Mouse (Mus musculus) lung, embryonic 15.5 days (tissue): Measurements from ENCODE around the gene Tm2d3. TPM values are rescaled to one million over a fixed set of nuclear protein-coding genes. Genes with fewer than 3 reads are reported as not detected.

ENCODE experiments used
- polyA plus RNA-seq: library from polyadenylated mRNA; unstranded; fragments of >200 nt; fragmentation: Nextera tagmentation; extraction: Ambion mirVana; gene quantifications from 2 replicates; pipeline ENCODE4 v1.2.1, GENCODE M21; 2015

Gene Tm2d3
- polyA plus RNA-seq, 1 experiment from 2014 or later, result 84.1 TPM

Other genes with a start within 250 kb of the Tm2d3 start
- 37.7 and 41.1 TPM in 2 replicates for gene Tjp1, start 163.4 kb upstream of the Tm2d3 start, polyA plus RNA-seq
- 8.6 and 9.1 TPM in 2 replicates for gene Tarsl2, start 46.3 kb upstream of the Tm2d3 start, polyA plus RNA-seq
- gene Pcsk6, start 170.6 kb downstream of the Tm2d3 start, polyA plus RNA-seq, result 7.6 and 9.2 TPM in 2 replicates